Mouse (Mus musculus) spleen, adult 12 weeks (tissue): Measurements from ENCODE around the gene Cry2.
A peak's percentile ranks its signal among the peaks of the same experiment; 100 is the strongest.

Experiments
- DNase-seq: peaks from one replicate; pipeline ENCODE4 v3.0.0; 2022; ENCODE audit warnings: low spot score

Cry2 gene

GRCm38 (mm10) chr2:92387646-92388045, 46.2 kb downstream of the Cry2 start:
- no peak for DNase-seq

DNA sequence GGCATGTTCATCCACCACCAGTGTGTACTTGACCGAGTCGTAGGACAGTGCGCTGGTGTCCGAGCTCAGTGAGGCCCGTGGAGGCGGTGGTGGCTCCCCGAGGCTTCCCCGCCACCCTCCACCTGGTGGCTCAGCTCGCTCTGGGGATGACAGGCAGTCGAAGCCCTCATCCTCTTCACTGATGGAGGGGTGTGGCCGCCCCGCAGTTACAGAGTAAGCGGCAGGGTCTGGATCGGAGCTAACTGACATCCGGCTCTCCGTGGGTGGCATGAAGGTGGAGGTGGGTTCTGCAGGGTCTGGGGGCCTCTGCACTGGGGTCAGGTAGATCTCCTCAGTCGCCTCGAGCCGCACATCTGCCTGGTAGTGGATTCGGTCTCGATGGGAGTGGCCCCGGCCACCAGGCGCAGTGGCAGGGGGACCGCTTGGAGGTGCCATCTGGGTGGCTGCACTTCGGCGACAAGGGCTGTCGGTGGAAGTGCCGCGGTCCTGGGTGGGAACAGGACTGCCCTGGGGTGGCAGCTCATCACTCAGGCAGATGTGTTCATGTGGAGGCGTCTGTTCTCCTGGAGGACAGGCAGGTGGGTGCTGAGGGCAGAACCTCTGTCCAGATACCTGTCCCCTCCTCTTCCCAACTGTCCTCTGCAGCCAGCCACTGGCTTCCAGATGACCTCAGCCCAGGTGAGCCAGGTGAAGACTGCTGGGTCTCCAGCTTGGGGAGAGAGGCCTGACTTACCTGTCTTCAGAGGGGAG, 46.8 kb downstream of the Cry2 start:
- no peak for DNase-seq

DNA sequence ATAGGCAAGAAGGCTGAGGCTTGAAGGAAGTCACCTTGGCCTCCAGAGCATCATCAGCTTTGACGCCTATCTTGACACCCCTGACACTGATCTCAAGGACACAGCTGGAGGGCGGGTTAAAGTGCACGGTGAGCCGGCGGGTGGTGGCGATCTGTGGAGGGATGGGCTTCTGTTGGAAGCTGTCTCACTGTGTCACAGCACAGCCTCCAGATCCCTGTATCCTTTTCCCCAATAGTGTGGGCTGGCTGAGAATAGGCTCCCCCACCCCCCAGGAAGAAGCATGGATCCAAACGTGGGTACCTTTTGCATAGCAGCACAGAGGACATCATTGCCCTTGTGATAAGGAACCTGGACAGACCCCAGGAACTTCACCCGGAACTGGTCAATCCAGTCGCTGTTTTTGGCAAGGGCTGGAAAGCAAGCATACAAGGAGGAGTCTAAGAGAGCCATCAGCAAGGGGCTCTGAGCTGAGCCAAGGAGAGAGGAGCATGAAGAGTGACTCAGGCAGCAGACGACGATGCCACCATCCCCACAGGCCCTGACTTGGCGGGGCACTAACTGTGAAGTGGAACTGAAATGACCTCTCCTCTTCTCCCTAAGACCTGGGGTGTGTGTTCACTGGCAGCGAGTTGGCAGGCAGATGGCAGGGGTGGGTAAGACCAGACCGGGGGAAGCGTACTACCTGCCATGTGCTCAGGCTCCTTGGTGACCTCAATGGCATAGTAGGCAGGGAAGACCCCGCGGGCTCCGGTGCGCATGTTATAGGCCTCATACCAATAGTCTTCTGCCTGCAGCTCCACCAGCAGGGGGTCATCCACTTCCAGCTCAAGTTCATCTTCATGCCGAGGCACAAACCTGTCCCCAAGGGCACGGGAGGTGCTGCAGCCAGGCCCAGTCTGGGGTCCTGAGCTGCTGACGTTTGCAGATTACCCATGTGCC, 48.5 kb downstream of the Cry2 start:
- DNase-seq: no peak

DNA sequence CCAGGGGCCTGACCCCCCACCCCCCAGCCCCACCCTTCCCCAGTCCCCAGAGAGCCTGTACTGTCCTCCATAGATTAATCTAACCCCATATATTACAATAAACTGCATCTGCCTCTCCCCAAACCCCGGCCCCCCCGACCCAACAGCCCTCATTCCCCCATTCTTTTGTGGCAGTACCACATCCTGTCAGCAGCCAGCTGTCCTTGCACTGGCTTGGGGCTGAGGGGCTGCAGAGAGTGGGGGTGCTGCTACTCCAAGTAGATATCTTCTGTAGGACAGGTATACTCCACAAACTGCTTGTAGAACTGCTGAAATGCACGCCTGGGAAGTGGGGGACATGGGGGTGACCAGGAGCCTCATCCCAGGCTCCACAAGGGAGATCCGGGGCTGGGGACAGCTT, 49.7 kb downstream of the Cry2 start:
- DNase-seq: no peak

DNA sequence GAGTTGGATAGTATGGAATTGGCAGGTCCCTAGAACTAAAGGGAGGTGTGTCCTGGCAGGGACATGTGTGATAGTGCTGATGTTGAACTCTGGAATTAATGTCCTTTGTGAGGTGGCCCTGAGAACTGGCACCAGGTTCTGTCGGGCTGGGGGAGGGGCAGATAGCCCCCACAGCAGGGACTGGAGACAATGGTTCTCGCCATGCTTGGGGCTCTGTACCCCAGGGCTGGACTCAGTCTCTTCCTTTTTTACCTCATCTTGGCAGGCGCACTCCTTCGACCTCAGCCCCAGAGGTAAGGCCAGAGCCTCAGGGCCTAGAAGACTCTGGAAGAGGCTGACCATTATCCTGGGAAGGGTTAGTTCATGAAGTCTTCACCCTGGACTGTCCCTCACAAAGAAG, 51.1 kb downstream of the Cry2 start:
- DNase-seq: no peak

DNA sequence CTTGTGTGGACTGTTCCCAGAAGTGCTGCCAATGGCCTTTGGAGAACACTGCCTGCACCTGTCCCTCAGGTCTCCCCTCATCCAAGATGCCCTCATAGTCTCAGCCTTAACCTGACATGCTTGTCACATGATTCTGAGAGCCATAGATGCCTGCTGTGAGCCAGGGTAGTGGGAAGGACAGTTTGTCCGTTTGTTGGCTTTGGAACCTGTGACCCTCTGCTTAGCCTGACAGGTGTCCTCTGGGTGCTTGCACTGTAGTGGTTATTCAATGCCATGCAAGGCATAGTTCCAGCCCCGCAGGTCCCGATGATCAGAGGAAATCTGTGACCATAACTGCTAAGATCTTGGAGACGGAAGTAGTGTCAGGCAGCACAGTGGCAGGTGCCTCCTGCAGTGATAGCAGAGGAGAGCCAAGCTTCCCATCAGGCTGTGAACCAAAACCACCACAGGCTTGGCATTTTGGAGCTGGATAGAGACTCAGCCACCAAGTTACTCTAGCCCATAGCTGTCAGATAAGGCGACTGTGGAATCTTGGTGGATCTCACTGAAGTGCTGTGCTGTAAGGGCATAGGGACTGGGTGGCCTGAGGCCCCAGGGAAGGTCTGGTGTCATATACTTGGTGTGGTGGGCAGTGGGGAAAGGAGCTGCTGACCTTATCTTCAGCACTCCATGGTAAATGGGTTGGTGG, 51.8 kb downstream of the Cry2 start, which contains the start of gene 1700029I15Rik:
1700029I15Rik (plus strand) TSS at position 638 of the 688 bp plus-strand sequence.
- DNase-seq: no peak

GRCm38 (mm10) chr2:92381161-92381560, 52.7 kb downstream of the Cry2 start:
- no peak for DNase-seq

DNA sequence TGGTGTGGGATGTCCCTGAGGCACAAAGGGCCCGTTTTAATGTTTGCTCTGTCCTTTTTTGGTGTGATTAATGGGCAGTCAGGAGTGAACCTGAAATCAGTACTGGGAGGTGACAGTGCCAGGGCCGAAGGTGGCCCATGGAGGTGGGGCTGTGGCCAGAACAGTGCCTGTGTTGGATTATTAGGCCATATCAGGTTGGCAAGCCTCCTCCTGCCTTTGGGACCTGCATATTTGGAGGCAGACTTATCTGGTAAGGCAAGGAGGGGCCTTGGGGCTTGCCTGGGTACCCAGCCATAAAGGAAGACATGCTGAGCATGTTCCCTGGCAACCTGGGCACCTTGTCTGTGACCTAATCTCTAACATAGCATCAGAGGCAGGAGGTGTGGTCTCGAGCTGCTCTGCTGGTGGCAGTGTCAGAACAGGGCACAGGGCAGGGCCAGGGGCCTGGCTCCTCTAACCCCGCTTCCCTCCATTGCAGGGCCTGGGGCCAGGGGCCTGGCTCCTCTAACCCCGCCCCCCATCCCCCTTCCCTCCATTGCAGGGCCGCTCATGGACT, 53.3 kb downstream of the Cry2 start:
- no peak for DNase-seq

DNA sequence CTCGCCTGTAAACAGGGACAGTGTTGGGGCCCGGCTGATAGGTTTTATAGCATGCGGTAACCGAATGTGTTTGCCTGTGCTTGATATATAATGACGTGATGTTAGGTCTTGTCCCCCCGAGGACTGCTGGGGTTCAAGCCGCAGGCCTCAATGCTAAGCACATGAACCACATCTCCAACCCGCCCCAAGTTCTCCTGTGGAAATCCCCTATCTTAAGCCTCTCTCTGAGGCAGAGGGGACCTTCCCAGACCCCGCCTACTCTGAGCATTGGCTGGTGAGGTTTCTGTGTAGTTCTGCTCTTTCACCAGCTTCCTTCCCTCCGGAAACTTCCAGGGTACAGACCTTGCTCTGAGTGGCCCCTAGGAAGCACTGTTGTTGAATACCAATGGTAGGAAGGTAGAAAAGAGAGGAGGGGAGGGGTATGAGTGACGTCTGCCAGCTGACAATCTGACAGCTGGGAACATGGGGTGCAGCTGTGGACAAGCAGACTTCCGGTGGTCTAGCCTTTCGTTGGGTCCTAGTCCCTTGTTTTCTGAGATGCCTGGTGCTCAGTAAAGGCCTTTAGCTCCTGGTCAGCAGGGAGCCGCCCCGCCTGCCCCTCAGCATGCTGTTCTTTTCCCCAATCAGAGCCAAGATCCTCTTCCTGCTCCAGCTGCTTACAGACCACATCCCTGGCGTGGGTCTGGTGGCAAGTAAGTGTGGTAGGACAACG, 53.9 kb downstream of the Cry2 start:
- DNase-seq: no peak

DNA sequence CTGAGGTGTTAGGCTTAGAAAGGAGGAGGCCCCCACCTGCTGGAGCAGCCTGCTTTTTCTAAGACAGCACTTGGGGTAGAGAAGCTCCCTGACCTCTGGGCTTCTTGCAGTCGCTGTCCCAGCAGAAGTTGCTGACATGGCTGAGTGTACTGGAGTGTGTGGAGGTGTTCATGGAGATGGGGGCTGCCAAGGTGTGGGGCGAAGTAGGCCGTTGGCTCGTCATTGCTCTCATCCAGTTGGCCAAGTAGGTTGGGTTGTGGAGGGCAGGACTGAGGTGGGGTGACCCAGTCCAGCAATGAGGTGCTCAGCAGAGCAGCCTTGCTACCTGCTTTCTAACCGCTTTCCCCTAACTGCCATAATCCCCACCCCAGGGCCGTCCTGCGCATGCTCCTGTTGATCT, 56.5 kb downstream of the Cry2 start:
- no peak for DNase-seq

DNA sequence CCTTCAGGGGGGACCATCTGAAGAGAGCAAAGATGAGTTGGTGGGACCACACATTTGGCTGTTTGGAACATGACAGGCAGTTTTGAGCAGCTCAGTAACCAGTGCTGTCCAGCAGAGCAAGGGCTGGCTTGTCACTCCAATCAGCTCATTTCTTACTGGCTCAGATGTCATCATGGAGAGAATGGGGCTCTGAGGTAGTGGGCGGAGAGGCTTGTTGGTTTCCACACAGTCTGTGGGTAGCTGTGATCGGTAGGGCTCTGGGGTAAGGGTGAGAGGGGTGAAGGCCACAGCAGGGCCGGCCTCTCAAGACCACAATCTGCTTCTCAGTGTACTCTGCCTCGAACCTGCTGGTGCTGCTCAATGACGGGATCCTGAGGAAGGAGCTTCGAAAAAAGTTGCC, 57.5 kb downstream of the Cry2 start:
- no peak for DNase-seq

GRCm38 (mm10) chr2:92375788-92376187, 58.1 kb downstream of the Cry2 start:
- no peak for DNase-seq

GRCm38 (mm10) chr2:92375099-92375623, 58.7 kb downstream of the Cry2 start:
- peak; percentile 85 for DNase-seq

DNA sequence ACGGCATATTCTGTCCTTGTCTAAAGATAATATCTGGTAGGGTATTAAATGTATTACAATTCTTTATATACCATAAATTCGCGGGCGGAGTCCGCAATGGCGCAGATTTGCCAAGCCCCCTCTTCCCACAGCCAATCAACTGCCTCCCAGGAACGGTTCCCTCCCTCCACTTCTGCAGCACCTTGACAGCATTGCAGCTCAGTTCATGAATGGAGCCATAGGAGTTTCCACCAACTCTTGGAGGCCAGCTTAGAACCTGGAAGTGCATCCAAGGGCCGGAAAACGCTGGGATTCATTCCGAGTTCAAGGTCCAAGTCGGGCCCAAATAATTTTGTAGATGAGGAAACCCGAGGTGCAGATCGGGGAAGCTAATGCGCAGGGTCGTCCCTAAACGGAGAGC, 59.3 kb downstream of the Cry2 start, which contains the start of the genes Pex16 and Large2:
Pex16 (plus strand) TSS at position 163 of the 400 bp plus-strand sequence.
Large2 (minus strand) TSS at position 356 of the 400 bp plus-strand sequence.
- DNase-seq: peak; percentile 25

DNA sequence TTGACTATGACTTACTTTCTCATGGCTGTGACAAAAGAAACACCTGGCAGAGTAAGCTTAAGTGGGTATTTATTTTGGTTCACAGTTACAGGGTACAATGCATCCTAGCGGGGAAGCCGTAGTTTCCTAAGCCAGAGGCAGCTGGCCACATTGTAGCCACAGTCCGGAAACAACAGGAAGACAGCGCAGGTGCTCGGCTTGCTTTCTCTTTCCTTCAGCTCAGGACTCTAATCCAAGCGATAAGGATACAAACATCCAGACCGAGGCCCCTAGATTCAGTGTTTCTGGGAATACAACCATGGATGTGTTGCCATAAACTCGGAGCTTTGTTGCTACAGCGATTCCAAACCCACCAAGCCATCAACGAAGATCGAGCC, 60.4 kb downstream of the Cry2 start:
- no peak for DNase-seq

DNA sequence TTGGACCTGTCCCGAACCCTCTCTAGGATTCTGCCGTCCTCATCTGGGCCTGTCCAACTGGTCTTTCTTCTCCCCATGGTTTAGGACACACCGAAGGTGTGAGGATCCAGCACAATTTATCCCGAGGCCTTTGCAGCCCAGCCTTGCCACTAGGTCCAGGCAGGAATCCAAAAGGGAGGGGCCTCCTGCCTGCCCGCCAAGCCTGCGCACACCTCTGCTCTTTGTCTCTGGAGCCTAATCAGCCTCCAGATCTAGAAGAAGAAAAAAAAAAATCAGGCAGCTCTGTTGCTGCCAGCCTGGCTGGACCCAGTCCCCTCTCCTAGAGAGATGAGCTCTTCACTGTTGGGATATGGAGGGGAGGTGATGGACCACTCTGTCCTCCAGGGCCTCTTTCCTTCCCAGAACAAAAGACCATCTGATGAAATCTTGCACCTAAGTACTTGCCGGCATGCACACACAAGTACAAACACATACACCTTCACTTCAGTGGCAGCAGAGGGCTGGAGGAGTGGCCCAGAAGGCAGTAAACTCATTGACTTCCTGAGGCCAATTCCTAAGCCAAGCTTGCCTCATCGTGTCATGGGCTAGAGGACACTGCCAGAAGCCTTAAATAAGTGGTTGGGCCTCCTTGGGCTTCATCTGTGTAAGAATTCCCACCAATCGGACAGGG, 60.9 kb downstream of the Cry2 start:
- no peak for DNase-seq

DNA sequence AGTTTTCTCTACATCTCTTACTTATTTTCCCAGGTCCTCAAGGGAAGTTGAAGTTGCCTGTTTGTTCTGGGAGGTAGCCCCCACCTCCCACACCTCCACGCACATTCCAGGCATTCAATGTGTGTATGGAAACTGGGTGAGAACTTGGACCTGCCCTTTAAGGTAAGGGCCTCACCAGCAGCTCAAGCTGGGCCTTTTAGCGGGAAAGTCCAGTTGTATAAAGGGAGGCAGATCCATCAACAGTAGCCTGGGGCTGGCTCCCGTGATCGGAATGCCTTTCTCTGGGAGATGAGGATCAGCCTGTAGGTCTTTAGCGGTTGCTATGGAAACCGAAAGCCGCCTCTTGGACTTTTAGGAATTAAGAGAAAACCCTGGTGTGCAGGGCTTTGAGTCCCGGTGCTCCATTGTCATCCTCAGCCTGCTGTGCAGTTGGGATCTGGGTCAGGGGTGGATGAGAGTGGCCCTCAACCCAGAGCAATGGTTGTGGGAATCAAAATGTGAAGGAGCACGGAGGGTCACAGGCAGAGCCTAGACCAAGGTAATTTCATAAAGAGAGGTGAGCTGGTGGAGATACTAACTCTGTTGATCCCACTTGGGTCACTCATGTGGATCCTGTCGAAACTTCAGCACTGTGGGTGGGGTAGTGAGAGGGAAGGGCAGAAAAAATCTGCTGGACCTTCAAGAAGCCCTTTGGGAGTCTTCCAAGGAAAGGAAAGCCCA, 61.7 kb downstream of the Cry2 start:
- DNase-seq: no peak

- no peak for DNase-seq
Observed at GRCm38 (mm10) chr2:92370821-92371805, 62.7 kb downstream of the Cry2 start.

GRCm38 (mm10) chr2:92370375-92370774, 63.5 kb downstream of the Cry2 start:
- DNase-seq: no peak
